Mouse (Mus musculus): Measurements from ENCODE around the gene Hnf1b. TPM values are rescaled to one million over a fixed set of nuclear protein-coding genes. Genes with fewer than 3 reads are reported as not detected.

The Hnf1b gene
- polyA plus RNA-seq (2014; fragmentation: Nextera tagmentation; extraction: Ambion mirVana) = 0.21 TPM in 1 of 2 replicates, not detected in the other

DNA sequence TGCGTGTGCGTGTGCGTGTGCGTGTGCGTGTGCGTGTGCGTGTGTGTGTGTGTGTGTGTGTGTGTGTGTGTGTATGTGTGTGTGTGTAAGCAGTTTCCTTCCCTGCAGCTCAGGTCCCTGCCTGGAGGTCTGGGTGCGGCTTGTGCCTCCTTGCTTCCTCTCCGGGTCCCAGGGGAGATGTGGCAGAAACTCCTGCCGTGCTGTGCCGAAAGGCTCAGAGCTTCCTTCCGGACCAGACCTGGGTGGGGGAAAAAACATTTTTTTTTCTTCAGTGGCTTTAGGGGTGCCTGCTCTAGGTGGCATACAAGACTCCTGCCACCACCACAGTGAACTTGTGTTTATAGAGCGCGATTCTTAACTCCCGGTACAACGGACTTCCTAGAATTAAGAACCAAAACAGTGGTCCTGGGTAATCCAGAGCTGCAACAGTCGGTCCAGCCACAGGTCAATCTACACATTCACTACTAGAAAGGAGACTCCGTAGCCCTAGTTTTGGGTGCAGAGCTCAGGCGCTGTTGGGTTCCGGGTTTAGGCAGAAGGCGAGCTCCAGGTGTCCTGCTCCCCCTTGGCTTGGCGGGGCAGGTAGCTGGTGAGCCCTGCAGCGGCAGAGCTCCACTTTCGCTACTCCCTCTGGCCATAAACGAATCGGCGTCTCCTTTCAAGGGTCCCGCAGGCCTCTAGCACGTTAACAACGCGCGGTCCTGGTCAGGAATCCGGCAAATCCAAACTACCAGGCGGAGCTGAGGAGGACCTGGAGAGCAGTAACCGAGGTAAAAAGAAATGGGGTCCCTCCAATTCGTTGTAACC is at the start of gene Hnf1b:
Gene Hnf1b (plus strand): TSS at position 535 of the 807 bp plus-strand sequence.
- H3K4me2 ChIP-seq (replicated peaks) = no peak within 1 kb of the TSS
- no peak for ATAC-seq (ENCODE audit: low FRiP score)
- no peaks in the 10 kb centered on the region for H3K36me3 ChIP-seq (replicated peaks; ENCODE audit: control insufficient read depth, insufficient read depth)
- no peak within 1 kb of the TSS for H3K27ac ChIP-seq
- no peak within 1 kb of the TSS for H3K9ac ChIP-seq
- H3K27me3 ChIP-seq (ENCODE audit: control insufficient read depth, insufficient read depth, low read length) = peaks cover 66% of the 10 kb centered on the region
- H3K9me3 ChIP-seq (ENCODE audit: control insufficient read depth, low read length) = no peaks in the 10 kb centered on the region
- no peak within 1 kb of the TSS for H3K4me3 ChIP-seq (replicated peaks; ENCODE audit: low read length)
- no peak for DNase-seq (ENCODE audit: low spot score)
- WGBS = 4% methylated on average over 30 of the region's 36 CpGs
- peaks cover 4% of the 10 kb centered on the region; the same call in 1 of the 2 replicates for H3K4me1 ChIP-seq (replicated peaks; ENCODE audit: control insufficient read depth, insufficient read depth, low read length)

DNA sequence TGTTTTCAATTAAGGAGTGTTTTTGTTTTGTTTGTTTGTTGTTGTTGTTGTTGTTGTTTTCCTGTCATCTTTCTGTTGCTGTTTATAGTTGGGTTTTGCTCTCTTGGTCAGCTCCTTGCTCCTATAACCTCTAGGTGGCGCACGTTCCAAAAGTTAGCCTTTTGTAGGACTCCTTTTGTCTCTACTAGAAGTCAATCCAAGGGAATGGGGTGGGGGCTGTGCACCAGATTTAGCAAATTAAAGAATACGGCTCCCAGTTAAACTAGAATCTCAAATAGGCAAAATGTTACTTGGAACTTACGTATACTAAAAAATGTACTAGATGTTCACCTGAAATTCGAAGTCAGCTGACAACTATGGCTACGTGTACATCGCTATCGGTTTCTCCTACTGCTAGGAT is 47.7 kb upstream of the Hnf1b start:
- no peak for ATAC-seq (ENCODE audit: low FRiP score)
- no peaks in the 10 kb centered on the region for H3K36me3 ChIP-seq (replicated peaks; ENCODE audit: control insufficient read depth, insufficient read depth)
- 70% methylated on average over 8 of the region's 8 CpGs for WGBS

DNA sequence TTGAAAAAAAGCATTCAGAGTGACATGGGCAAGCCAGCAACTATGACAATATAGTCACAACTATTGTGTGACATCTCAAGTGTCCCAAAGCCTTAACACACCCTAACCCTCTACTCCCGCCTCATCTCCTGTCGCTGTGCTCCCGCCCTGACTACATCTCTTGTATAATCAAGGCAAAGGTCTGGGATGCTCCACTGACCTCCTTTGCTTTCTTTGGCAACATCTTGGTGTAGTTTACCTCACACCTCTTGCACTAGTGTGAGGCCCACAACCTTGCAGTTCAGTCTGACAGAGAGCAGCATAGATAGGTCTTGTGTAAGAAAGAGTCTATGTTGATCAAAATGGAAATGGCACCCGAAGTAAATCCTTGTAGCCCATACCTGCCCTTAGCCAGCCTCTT is 47.3 kb upstream of the Hnf1b start:
- Histone ChIP-seq H3K36me3 (replicated peaks; ENCODE audit: control insufficient read depth, insufficient read depth) (no peaks in the 10 kb centered on the region), H3K9ac (no peak overlapping the region), H3K9me3 (ENCODE audit: control insufficient read depth, low read length) (no peaks in the 10 kb centered on the region), H3K4me2 (replicated peaks) (no peak overlapping the region), H3K27me3 (ENCODE audit: control insufficient read depth, insufficient read depth, low read length) (no peaks in the 10 kb centered on the region), H3K27ac (no peak overlapping the region), H3K4me1 (replicated peaks; ENCODE audit: control insufficient read depth, insufficient read depth, low read length) (no peaks in the 10 kb centered on the region), H3K4me3 (replicated peaks; ENCODE audit: low read length) (no peak overlapping the region)
- ATAC-seq (ENCODE audit: low FRiP score) (no peak), DNase-seq (ENCODE audit: low spot score) (no peak)
- WGBS = 90% methylated on average over 4 of the region's 4 CpGs

More for the DNA sequence above, 47.7 kb upstream of the Hnf1b start:
- Histone ChIP-seq H3K4me3 (replicated peaks; ENCODE audit: low read length) (no peak overlapping the region), H3K27ac (no peak overlapping the region), H3K4me2 (replicated peaks) (no peak overlapping the region), H3K9me3 (ENCODE audit: control insufficient read depth, low read length) (no peaks in the 10 kb centered on the region), H3K9ac (no peak overlapping the region), H3K4me1 (replicated peaks; ENCODE audit: control insufficient read depth, insufficient read depth, low read length) (no peaks in the 10 kb centered on the region), H3K27me3 (ENCODE audit: control insufficient read depth, insufficient read depth, low read length) (no peaks in the 10 kb centered on the region)
- peak; percentile 68 for DNase-seq (ENCODE audit: low spot score)

DNA sequence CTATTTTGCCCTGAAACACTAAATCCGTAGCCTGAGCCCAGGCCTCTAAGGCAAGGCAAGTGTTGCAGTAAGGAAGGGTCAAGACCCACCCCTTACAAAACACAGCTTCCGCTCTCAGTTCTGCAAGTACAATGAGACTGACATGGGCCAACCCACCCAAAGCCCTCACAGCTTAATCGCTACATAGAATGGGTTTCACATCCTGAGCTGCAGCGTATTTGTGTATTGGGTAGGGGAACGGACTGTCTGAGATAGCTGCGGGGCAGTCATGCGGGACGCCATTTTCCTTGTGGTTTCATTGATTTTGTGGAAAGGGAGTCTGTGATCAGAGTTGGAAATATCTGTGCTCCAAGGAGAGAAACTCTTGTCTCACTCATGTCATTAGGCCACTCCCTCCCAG is 39.4 kb upstream of the Hnf1b start:
- no peak overlapping the region for H3K4me3 ChIP-seq (replicated peaks; ENCODE audit: low read length)
- no peak overlapping the region for H3K9ac ChIP-seq
- no peak overlapping the region for H3K27ac ChIP-seq
- H3K36me3 ChIP-seq (replicated peaks; ENCODE audit: control insufficient read depth, insufficient read depth) = no peaks in the 10 kb centered on the region
- DNase-seq (ENCODE audit: low spot score) (no peak), ATAC-seq (ENCODE audit: low FRiP score) (no peak)
- H3K4me1 ChIP-seq (replicated peaks; ENCODE audit: control insufficient read depth, insufficient read depth, low read length) = no peaks in the 10 kb centered on the region
- 75% methylated on average over 8 of the region's 8 CpGs for whole genome bisulfite sequencing
- no peaks in the 10 kb centered on the region for H3K9me3 ChIP-seq (ENCODE audit: control insufficient read depth, low read length)
- H3K4me2 ChIP-seq (replicated peaks) = no peak overlapping the region
- no peaks in the 10 kb centered on the region for H3K27me3 ChIP-seq (ENCODE audit: control insufficient read depth, insufficient read depth, low read length)

DNA sequence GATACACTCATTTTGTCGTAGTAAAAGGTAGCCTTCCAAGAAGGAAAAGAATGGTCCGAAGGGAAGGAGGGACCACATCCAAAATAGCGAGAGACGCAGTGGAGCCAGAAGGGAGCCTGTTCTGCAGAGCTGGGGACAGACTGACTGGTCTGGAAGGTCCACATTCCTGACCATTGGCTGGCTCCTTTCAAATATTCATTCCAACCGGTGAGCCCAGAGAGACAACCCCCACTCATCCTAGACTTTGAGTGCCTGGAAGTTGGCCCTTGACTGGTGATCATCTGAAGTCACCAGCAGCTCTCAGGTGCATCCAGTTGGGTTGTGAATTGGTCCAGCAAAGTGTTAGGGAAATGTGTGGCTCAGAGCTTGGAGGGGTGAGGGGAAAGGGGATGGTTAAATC is 34.7 kb upstream of the Hnf1b start:
- ATAC-seq (ENCODE audit: low FRiP score) = no peak
- no peak overlapping the region for H3K4me2 ChIP-seq (replicated peaks)

DNA sequence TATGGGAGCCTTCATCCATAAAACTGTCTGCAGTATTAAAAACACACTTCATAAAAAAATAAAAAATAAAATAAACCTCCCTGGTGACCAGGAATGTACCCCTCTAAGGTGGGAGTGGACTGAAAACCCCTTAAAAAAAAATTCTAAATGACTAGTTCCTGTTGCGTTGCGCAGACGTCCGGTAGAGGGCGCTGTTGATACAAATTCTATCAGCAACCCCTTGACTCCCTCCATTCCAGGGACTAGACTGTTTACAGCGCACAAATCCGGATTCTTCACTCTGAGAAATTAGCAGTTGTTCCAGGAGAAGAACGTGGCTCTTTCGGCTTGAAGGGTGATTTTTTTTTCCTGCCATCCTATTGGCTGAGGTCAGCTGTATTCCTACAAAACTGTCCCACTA is 34.2 kb upstream of the Hnf1b start:
- no peak overlapping the region for H3K27ac ChIP-seq
- H3K4me3 ChIP-seq (replicated peaks; ENCODE audit: low read length) = no peak overlapping the region
- WGBS = 8% methylated on average over 9 of the region's 9 CpGs
- H3K36me3 ChIP-seq (replicated peaks; ENCODE audit: control insufficient read depth, insufficient read depth) = no peaks in the 10 kb centered on the region
- H3K27me3 ChIP-seq (ENCODE audit: control insufficient read depth, insufficient read depth, low read length) = 0 out of 2 replicates have a peak, but pooled peaks cover 3% of the 10 kb centered on the region
- H3K4me2 ChIP-seq (replicated peaks) = no peak overlapping the region
- H3K4me1 ChIP-seq (replicated peaks; ENCODE audit: control insufficient read depth, insufficient read depth, low read length) = 0 out of 2 replicates have a peak, but pooled peaks cover 4% of the 10 kb centered on the region
- ATAC-seq (ENCODE audit: low FRiP score) (no peak), DNase-seq (ENCODE audit: low spot score) (peak; percentile 76)
- no peak overlapping the region for H3K9ac ChIP-seq
- H3K9me3 ChIP-seq (ENCODE audit: control insufficient read depth, low read length) = no peaks in the 10 kb centered on the region

More for the DNA sequence above, 34.7 kb upstream of the Hnf1b start:
- H3K9ac ChIP-seq = no peak overlapping the region
- WGBS = 87% methylated on average over 5 of the region's 5 CpGs
- 0 out of 2 replicates have a peak, but pooled peaks cover 4% of the 10 kb centered on the region for H3K4me1 ChIP-seq (replicated peaks; ENCODE audit: control insufficient read depth, insufficient read depth, low read length)
- H3K27me3 ChIP-seq (ENCODE audit: control insufficient read depth, insufficient read depth, low read length) = 0 out of 2 replicates have a peak, but pooled peaks cover 3% of the 10 kb centered on the region
- H3K4me3 ChIP-seq (replicated peaks; ENCODE audit: low read length) = no peak overlapping the region
- H3K27ac ChIP-seq = no peak overlapping the region
- DNase-seq (ENCODE audit: low spot score) = no peak
- no peaks in the 10 kb centered on the region for H3K9me3 ChIP-seq (ENCODE audit: control insufficient read depth, low read length)
- H3K36me3 ChIP-seq (replicated peaks; ENCODE audit: control insufficient read depth, insufficient read depth) = no peaks in the 10 kb centered on the region

DNA sequence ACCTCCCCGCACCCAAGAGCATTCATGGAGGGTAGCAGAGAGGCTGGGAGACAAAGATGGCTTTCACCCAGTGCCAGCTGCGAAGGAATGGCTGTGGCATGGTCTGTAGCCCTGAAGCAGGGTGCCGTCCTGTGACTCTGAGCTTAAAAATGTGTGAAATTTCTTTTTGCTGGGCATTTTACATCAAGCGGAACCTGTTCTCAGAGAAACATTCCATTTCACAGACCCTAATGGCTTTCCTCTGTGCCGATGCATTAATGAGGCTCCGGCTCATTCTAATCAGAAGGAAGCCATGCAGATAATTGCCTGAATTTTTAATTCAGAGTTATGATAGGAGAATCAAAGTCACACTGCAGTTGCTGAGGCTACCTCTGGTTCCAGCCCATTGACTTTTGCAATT is 32.8 kb upstream of the Hnf1b start:
- H3K4me1 ChIP-seq (replicated peaks; ENCODE audit: control insufficient read depth, insufficient read depth, low read length) = 0 out of 2 replicates have a peak, but pooled peaks cover 4% of the 10 kb centered on the region
- H3K4me3 ChIP-seq (replicated peaks; ENCODE audit: low read length) = no peak overlapping the region
- H3K9me3 ChIP-seq (ENCODE audit: control insufficient read depth, low read length) = no peaks in the 10 kb centered on the region
- peak overlapping the region; percentile 40; the same call in 1 of the 2 replicates for H3K27ac ChIP-seq
- DNase-seq (ENCODE audit: low spot score) (peak; percentile 52), ATAC-seq (ENCODE audit: low FRiP score) (0 out of 2 replicates have a peak, but pooled peaks have one; percentile 37)
- 0 out of 2 replicates have a peak, but pooled peaks cover 3% of the 10 kb centered on the region for H3K27me3 ChIP-seq (ENCODE audit: control insufficient read depth, insufficient read depth, low read length)
- no peak overlapping the region for H3K4me2 ChIP-seq (replicated peaks)
- WGBS = 48% methylated on average over 6 of the region's 6 CpGs
- H3K36me3 ChIP-seq (replicated peaks; ENCODE audit: control insufficient read depth, insufficient read depth) = no peaks in the 10 kb centered on the region
- no peak overlapping the region for H3K9ac ChIP-seq

DNA sequence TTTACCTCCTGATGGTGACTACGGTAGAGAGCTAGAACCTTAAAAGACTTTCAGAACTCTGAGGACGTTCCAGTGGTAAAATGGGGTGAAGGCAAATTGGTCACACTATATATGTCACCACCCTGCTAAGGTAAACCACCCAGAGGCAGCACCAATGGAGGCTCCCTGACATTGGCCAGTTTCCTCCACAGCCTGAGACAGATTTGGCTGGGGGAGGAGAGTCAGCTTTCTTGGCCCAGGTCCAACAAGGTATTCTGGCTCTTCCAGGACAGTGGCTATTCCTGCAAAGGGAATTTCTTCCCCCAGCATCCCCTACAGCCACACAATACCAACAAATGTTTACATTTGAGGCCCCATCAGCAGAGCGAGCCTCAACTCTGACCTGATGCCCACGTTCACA is 31.9 kb upstream of the Hnf1b start:
- 73% methylated on average over 4 of the region's 4 CpGs for WGBS
- ATAC-seq (ENCODE audit: low FRiP score) = no peak

DNA sequence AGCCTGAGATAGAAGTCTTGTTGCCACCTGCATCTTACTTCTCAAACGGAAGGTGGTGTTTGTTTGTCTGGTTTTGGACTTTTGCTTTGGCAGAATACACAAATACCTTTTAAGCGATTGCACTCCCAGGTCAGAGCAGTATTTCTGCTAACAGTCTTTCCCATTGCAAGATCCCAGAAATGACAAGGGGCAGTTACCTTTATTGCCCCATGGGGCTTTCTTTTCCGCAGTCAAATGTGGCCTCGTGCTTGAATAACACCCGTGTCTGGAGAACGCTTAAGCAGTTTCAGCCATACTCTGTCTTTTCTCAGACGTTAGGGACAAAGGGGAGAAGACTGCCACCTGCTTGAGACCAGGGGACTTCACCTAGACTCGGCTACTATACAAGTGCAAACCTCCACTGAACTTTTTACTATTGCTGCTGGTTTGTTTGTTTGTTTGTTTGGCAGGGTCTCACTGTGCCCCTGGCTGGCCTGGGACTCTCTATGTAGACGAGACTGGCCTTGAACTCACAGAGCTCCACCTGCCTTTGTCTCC is 31.2 kb upstream of the Hnf1b start:
- WGBS = 63% methylated on average over 9 of the region's 9 CpGs

More for the DNA sequence above, 31.9 kb upstream of the Hnf1b start:
- H3K27ac ChIP-seq = peak overlapping the region; percentile 5; the same call in 1 of the 2 replicates
- H3K27me3 ChIP-seq (ENCODE audit: control insufficient read depth, insufficient read depth, low read length) = 0 out of 2 replicates have a peak, but pooled peaks cover 3% of the 10 kb centered on the region
- no peak for DNase-seq (ENCODE audit: low spot score)
- H3K36me3 ChIP-seq (replicated peaks; ENCODE audit: control insufficient read depth, insufficient read depth) = no peaks in the 10 kb centered on the region
- H3K9ac ChIP-seq = no peak overlapping the region
- H3K9me3 ChIP-seq (ENCODE audit: control insufficient read depth, low read length) = no peaks in the 10 kb centered on the region
- H3K4me3 ChIP-seq (replicated peaks; ENCODE audit: low read length) = no peak overlapping the region
- 0 out of 2 replicates have a peak, but pooled peaks cover 4% of the 10 kb centered on the region for H3K4me1 ChIP-seq (replicated peaks; ENCODE audit: control insufficient read depth, insufficient read depth, low read length)
- H3K4me2 ChIP-seq (replicated peaks) = no peak overlapping the region

More for the DNA sequence above, 31.2 kb upstream of the Hnf1b start:
- Histone ChIP-seq H3K9me3 (ENCODE audit: control insufficient read depth, low read length) (no peaks in the 10 kb centered on the region), H3K4me2 (replicated peaks) (no peak overlapping the region), H3K27me3 (ENCODE audit: control insufficient read depth, insufficient read depth, low read length) (0 out of 2 replicates have a peak, but pooled peaks cover 3% of the 10 kb centered on the region), H3K9ac (no peak overlapping the region), H3K27ac (no peak overlapping the region), H3K4me3 (replicated peaks; ENCODE audit: low read length) (no peak overlapping the region), H3K36me3 (replicated peaks; ENCODE audit: control insufficient read depth, insufficient read depth) (no peaks in the 10 kb centered on the region), H3K4me1 (replicated peaks; ENCODE audit: control insufficient read depth, insufficient read depth, low read length) (0 out of 2 replicates have a peak, but pooled peaks cover 4% of the 10 kb centered on the region)
- ATAC-seq (ENCODE audit: low FRiP score) (no peak), DNase-seq (ENCODE audit: low spot score) (no peak)
